Mouse (Mus musculus): ENCODE data around the gene Scube3. TPM values are rescaled to one million over a fixed set of nuclear protein-coding genes. Genes with fewer than 3 reads are reported as not detected.

Gene Scube3
- polyA plus RNA-seq, 1 experiment from 2014 or later = 2.5 TPM

GRCm38 (mm10) chr17:28101284-28101887 lies 40.6 kb upstream of the Scube3 start:
- H3K9me3 ChIP-seq (ENCODE audit: low read depth, low read length) = no peaks in the 10 kb centered on the region
- H3K36me3 ChIP-seq (ENCODE audit: insufficient read depth) = no peaks in the 10 kb centered on the region
- no peaks in the 10 kb centered on the region for H3K27me3 ChIP-seq (ENCODE audit: insufficient read depth, low read length)
- H3K4me1 ChIP-seq (ENCODE audit: insufficient read depth) = no peaks in the 10 kb centered on the region; the same call in 1 of the 2 replicates
- 27% methylated on average over 12 of the region's 12 CpGs for WGBS
- ATAC-seq (ENCODE audit: insufficient read depth) (no peak), DNase-seq (peak; percentile 66)
- TF ChIP-seq CTCF (IDR thresholded peaks at IDR 0.05; ENCODE audit: low read depth) = no peak
- H3K27ac ChIP-seq (ENCODE audit: low read depth) = no peak overlapping the region
- H3K4me2 ChIP-seq = no peak overlapping the region
- H3K4me3 ChIP-seq (ENCODE audit: low read depth, low read length) = no peak overlapping the region
- no peak overlapping the region for H3K9ac ChIP-seq

- H3K27me3 ChIP-seq (ENCODE audit: insufficient read depth, low read length) = no peaks in the 10 kb centered on the region
- no peaks in the 10 kb centered on the region for H3K9me3 ChIP-seq (ENCODE audit: low read depth, low read length)
- no peak for DNase-seq
- 12% methylated on average over 10 of the region's 10 CpGs for WGBS
- H3K36me3 ChIP-seq (ENCODE audit: insufficient read depth) = no peaks in the 10 kb centered on the region
- TF ChIP-seq CTCF (IDR thresholded peaks at IDR 0.05; ENCODE audit: low read depth) = no peak
- ATAC-seq (ENCODE audit: insufficient read depth) = 0 out of 2 replicates have a peak, but pooled peaks have one; percentile 41
- no peaks in the 10 kb centered on the region; the same call in 1 of the 2 replicates for H3K4me1 ChIP-seq (ENCODE audit: insufficient read depth)
- H3K27ac ChIP-seq (ENCODE audit: low read depth) = no peak overlapping the region
- H3K9ac ChIP-seq = no peak overlapping the region
- no peak overlapping the region for H3K4me3 ChIP-seq (ENCODE audit: low read depth, low read length)
- no peak overlapping the region for H3K4me2 ChIP-seq
Measured at GRCm38 (mm10) chr17:28101902-28102319, 40.0 kb upstream of the Scube3 start.

GRCm38 (mm10) chr17:28104416-28104815 lies 37.5 kb upstream of the Scube3 start:
- Histone ChIP-seq H3K9ac (no peak overlapping the region), H3K27me3 (ENCODE audit: insufficient read depth, low read length) (no peaks in the 10 kb centered on the region), H3K9me3 (ENCODE audit: low read depth, low read length) (no peaks in the 10 kb centered on the region), H3K4me2 (no peak overlapping the region), H3K27ac (ENCODE audit: low read depth) (no peak overlapping the region), H3K4me3 (ENCODE audit: low read depth, low read length) (no peak overlapping the region), H3K4me1 (ENCODE audit: insufficient read depth) (no peaks in the 10 kb centered on the region; the same call in 1 of the 2 replicates), H3K36me3 (ENCODE audit: insufficient read depth) (no peaks in the 10 kb centered on the region)
- WGBS = 59% methylated on average over 6 of the region's 6 CpGs
- ATAC-seq (ENCODE audit: insufficient read depth) = no peak
- DNase-seq = no peak
- TF ChIP-seq CTCF (IDR thresholded peaks at IDR 0.05; ENCODE audit: low read depth) = no peak

- Histone ChIP-seq H3K27ac (ENCODE audit: low read depth) (no peak overlapping the region), H3K27me3 (ENCODE audit: insufficient read depth, low read length) (no peaks in the 10 kb centered on the region), H3K4me2 (no peak overlapping the region), H3K4me3 (ENCODE audit: low read depth, low read length) (no peak overlapping the region), H3K4me1 (ENCODE audit: insufficient read depth) (no peaks in the 10 kb centered on the region; the same call in 1 of the 2 replicates), H3K9ac (no peak overlapping the region), H3K9me3 (ENCODE audit: low read depth, low read length) (no peaks in the 10 kb centered on the region), H3K36me3 (ENCODE audit: insufficient read depth) (no peaks in the 10 kb centered on the region)
- 79% methylated on average over 6 of the region's 6 CpGs for WGBS
- DNase-seq (no peak), ATAC-seq (ENCODE audit: insufficient read depth) (no peak)
- peak; percentile 61 for TF ChIP-seq CTCF (IDR thresholded peaks at IDR 0.05; ENCODE audit: low read depth)
Measured at GRCm38 (mm10) chr17:28106352-28106751, 35.6 kb upstream of the Scube3 start.

- Histone ChIP-seq H3K36me3 (ENCODE audit: insufficient read depth) (no peaks in the 10 kb centered on the region), H3K4me1 (ENCODE audit: insufficient read depth) (no peaks in the 10 kb centered on the region), H3K27me3 (ENCODE audit: insufficient read depth, low read length) (no peaks in the 10 kb centered on the region), H3K9ac (no peak overlapping the region), H3K4me3 (ENCODE audit: low read depth, low read length) (no peak overlapping the region), H3K4me2 (no peak overlapping the region), H3K9me3 (ENCODE audit: low read depth, low read length) (0 out of 2 replicates have a peak, but pooled peaks cover under 1% of the 10 kb centered on the region), H3K27ac (ENCODE audit: low read depth) (no peak overlapping the region)
- DNase-seq (no peak), ATAC-seq (ENCODE audit: insufficient read depth) (no peak)
- no peak for TF ChIP-seq CTCF (IDR thresholded peaks at IDR 0.05; ENCODE audit: low read depth)
- WGBS = 20% methylated on average over 14 of the region's 14 CpGs
Measured at GRCm38 (mm10) chr17:28107275-28107674, 34.7 kb upstream of the Scube3 start.

- Histone ChIP-seq H3K4me3 (ENCODE audit: low read depth, low read length) (no peak overlapping the region), H3K4me2 (no peak overlapping the region), H3K36me3 (ENCODE audit: insufficient read depth) (no peaks in the 10 kb centered on the region), H3K27me3 (ENCODE audit: insufficient read depth, low read length) (no peaks in the 10 kb centered on the region), H3K27ac (ENCODE audit: low read depth) (no peak overlapping the region), H3K9ac (no peak overlapping the region), H3K4me1 (ENCODE audit: insufficient read depth) (no peaks in the 10 kb centered on the region), H3K9me3 (ENCODE audit: low read depth, low read length) (0 out of 2 replicates have a peak, but pooled peaks cover 4% of the 10 kb centered on the region)
- DNase-seq = no peak
- 88% methylated on average over 8 of the region's 8 CpGs for WGBS
- no peak for ATAC-seq (ENCODE audit: insufficient read depth)
- no peak for TF ChIP-seq CTCF (IDR thresholded peaks at IDR 0.05; ENCODE audit: low read depth)
Measured at GRCm38 (mm10) chr17:28112266-28112665, 29.7 kb upstream of the Scube3 start.

DNA sequence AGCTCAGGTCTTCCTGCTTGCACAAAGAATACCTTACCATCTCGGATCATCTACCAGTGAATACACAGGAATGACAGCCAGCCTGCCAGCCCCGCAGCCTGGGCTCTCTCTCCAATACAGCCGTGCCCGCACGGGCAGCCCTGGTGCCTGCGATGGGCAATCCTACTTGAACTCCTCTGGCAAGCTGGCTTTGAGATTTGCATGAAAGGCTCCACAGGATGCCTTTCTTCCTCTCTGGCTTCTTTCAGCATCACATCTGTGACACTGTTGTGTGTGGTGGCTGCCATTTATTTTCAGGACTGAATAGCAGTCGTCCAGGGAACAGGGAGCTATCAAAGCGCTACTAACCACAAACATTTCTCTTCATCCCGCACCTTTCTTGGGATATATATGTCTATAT lies 25.6 kb upstream of the Scube3 start:
- DNase-seq (no peak), ATAC-seq (ENCODE audit: insufficient read depth) (no peak)
- H3K9me3 ChIP-seq (ENCODE audit: low read depth, low read length) = 0 out of 2 replicates have a peak, but pooled peaks cover 4% of the 10 kb centered on the region
- H3K4me3 ChIP-seq (ENCODE audit: low read depth, low read length) = no peak overlapping the region
- 86% methylated on average over 9 of the region's 9 CpGs for WGBS
- H3K36me3 ChIP-seq (ENCODE audit: insufficient read depth) = no peaks in the 10 kb centered on the region
- no peak overlapping the region for H3K4me2 ChIP-seq
- H3K27me3 ChIP-seq (ENCODE audit: insufficient read depth, low read length) = no peaks in the 10 kb centered on the region
- no peak overlapping the region for H3K27ac ChIP-seq (ENCODE audit: low read depth)
- TF ChIP-seq CTCF (IDR thresholded peaks at IDR 0.05; ENCODE audit: low read depth) = no peak
- H3K9ac ChIP-seq = no peak overlapping the region
- H3K4me1 ChIP-seq (ENCODE audit: insufficient read depth) = no peaks in the 10 kb centered on the region
